Mouse (Mus musculus) layer of hippocampus, adult 6 months (tissue): ENCODE measurements around the gene Gm5662. TPM values are rescaled to one million over a fixed set of nuclear protein-coding genes. Genes with fewer than 3 reads are reported as not detected.

Experiments used
- long read RNA-seq, 2 experiments: library from polyadenylated mRNA; unstranded; transcript quantifications; one replicate each; pipeline ENCODE4 v2.0.0; 2019 to 2020
- polyA plus RNA-seq: library from polyadenylated mRNA; unstranded; fragments of <200 nt; fragmentation: Nextera tagmentation; gene quantifications from 2 replicates; pipeline ENCODE4 v1.2.3, GENCODE M21; 2021

The Gm5662 gene
- polyA plus RNA-seq, result not detected in 2 replicates
- long read RNA-seq, experiment 1, result 0 reads
- long read RNA-seq, experiment 2, result 0 reads

GRCm38 (mm10) chr12:88274400-88274799 is at the start of gene Gm5662:
TSS of gene Gm5662 (minus strand) at chr12:88274500.

GRCm38 (mm10) chr12:88323926-88324325 is 49.6 kb upstream of the Gm5662 start, which contains the start of gene Gm5039:
TSS of gene Gm5039 (minus strand) at chr12:88324026.

GRCm38 (mm10) chr12:88250000-88250399 is 24.3 kb downstream of the Gm5662 start, which contains the start of gene Gm8332:
TSS of gene Gm8332 (minus strand) at chr12:88250100.

Other genes with a start within 250 kb of the Gm5662 start
- not detected in 2 replicates for gene Gm2056, start 247.5 kb downstream of the Gm5662 start, polyA plus RNA-seq
- gene Gm16368, start 190.8 kb downstream of the Gm5662 start, polyA plus RNA-seq, result not detected in 2 replicates
- not detected in 2 replicates for gene Gm10436, start 92.4 kb downstream of the Gm5662 start, polyA plus RNA-seq
- gene Gm8332, start 24.4 kb downstream of the Gm5662 start, polyA plus RNA-seq, result not detected in 2 replicates
- not detected in 2 replicates for gene Gm5039, start 49.5 kb upstream of the Gm5662 start, polyA plus RNA-seq
- gene Adck1, start 86.1 kb upstream of the Gm5662 start, polyA plus RNA-seq, result 33.3 and 35.7 TPM in 2 replicates